Mouse (Mus musculus): ENCODE results near the gene Asb2. TPM values are rescaled to one million over a fixed set of nuclear protein-coding genes. Genes with fewer than 3 reads are reported as not detected.

Asb2 gene
- total and polyA plus RNA-seq, 3 experiments = 0.05 TPM; not detected in 2

- Histone ChIP-seq H3K9me3 (replicated peaks) (no peaks in the 10 kb centered on the region), H3K4me1 (ENCODE audit: insufficient read depth, low read depth, low read length) (peaks cover 31% of the 10 kb centered on the region), H3K27me3 (ENCODE audit: insufficient read depth, low read length) (peaks cover 73% of the 10 kb centered on the region), H3K36me3 (replicated peaks) (no peaks in the 10 kb centered on the region), H3K4me3 (ENCODE audit: low read depth, low read length) (no peak overlapping the region)
- no peak for DNase-seq (ENCODE audit: low spot score)
- ATAC-seq (ENCODE audit: extremely low read depth, insufficient number of reproducible peaks, low FRiP score, poor library complexity, severe bottlenecking) = no peak
- TF ChIP-seq GATA2 (IDR thresholded peaks at IDR 0.05; ENCODE audit: borderline replicate concordance, low read depth, low read length) (no peak), TAL1 (conservative IDR thresholded peaks at IDR 0.05; ENCODE audit: low read depth, low read length) (no peak), POLR2AphosphoS5 (IDR thresholded peaks at IDR 0.05; ENCODE audit: insufficient replicate concordance, low read depth, low read length) (no peak), GATA1 (IDR thresholded peaks at IDR 0.05; ENCODE audit: borderline replicate concordance, low read length) (no peak), CTCF (IDR thresholded peaks at IDR 0.05; ENCODE audit: low read depth, low read length) (no peak)
Observed at GRCm38 (mm10) chr12:103367171-103367570, 11.4 kb upstream of the Asb2 start.

GRCm38 (mm10) chr12:103362336-103362735 is 6.5 kb upstream of the Asb2 start:
- ATAC-seq (ENCODE audit: extremely low read depth, insufficient number of reproducible peaks, low FRiP score, poor library complexity, severe bottlenecking) (no peak), DNase-seq (ENCODE audit: low spot score) (no peak)
- Histone ChIP-seq H3K9me3 (replicated peaks) (no peaks in the 10 kb centered on the region), H3K27me3 (ENCODE audit: insufficient read depth, low read length) (peaks cover 49% of the 10 kb centered on the region), H3K36me3 (replicated peaks) (no peaks in the 10 kb centered on the region), H3K4me3 (ENCODE audit: low read depth, low read length) (no peak overlapping the region), H3K4me1 (ENCODE audit: insufficient read depth, low read depth, low read length) (no peaks in the 10 kb centered on the region)
- no peak for TF ChIP-seq TAL1 (conservative IDR thresholded peaks at IDR 0.05; ENCODE audit: low read depth, low read length)

GRCm38 (mm10) chr12:103361539-103362307 is 5.9 kb upstream of the Asb2 start:
- Histone ChIP-seq H3K9me3 (replicated peaks) (no peaks in the 10 kb centered on the region), H3K4me3 (ENCODE audit: low read depth, low read length) (no peak overlapping the region), H3K27me3 (ENCODE audit: insufficient read depth, low read length) (peaks cover 42% of the 10 kb centered on the region), H3K36me3 (replicated peaks) (no peaks in the 10 kb centered on the region), H3K4me1 (ENCODE audit: insufficient read depth, low read depth, low read length) (no peaks in the 10 kb centered on the region)
- no peak for DNase-seq (ENCODE audit: low spot score)
- ATAC-seq (ENCODE audit: extremely low read depth, insufficient number of reproducible peaks, low FRiP score, poor library complexity, severe bottlenecking) = no peak
- TF ChIP-seq TAL1 (conservative IDR thresholded peaks at IDR 0.05; ENCODE audit: low read depth, low read length) (no peak), GATA2 (IDR thresholded peaks at IDR 0.05; ENCODE audit: borderline replicate concordance, low read depth, low read length) (no peak)

GRCm38 (mm10) chr12:103360812-103361211 is 5.0 kb upstream of the Asb2 start:
- no peak for TF ChIP-seq GATA1 (IDR thresholded peaks at IDR 0.05; ENCODE audit: borderline replicate concordance, low read length)
- TF ChIP-seq GATA2 (IDR thresholded peaks at IDR 0.05; ENCODE audit: borderline replicate concordance, low read depth, low read length) = no peak
- TF ChIP-seq CTCF (IDR thresholded peaks at IDR 0.05; ENCODE audit: low read depth, low read length) = no peak
- TF ChIP-seq POLR2AphosphoS5 (IDR thresholded peaks at IDR 0.05; ENCODE audit: insufficient replicate concordance, low read depth, low read length) = no peak
- TF ChIP-seq TAL1 (conservative IDR thresholded peaks at IDR 0.05; ENCODE audit: low read depth, low read length) = no peak
- DNase-seq (ENCODE audit: low spot score) (no peak), ATAC-seq (ENCODE audit: extremely low read depth, insufficient number of reproducible peaks, low FRiP score, poor library complexity, severe bottlenecking) (no peak)
- no peak overlapping the region for H3K4me3 ChIP-seq (ENCODE audit: low read depth, low read length)
- no peaks in the 10 kb centered on the region for H3K4me1 ChIP-seq (ENCODE audit: insufficient read depth, low read depth, low read length)
- no peaks in the 10 kb centered on the region for H3K9me3 ChIP-seq (replicated peaks)
- H3K27me3 ChIP-seq (ENCODE audit: insufficient read depth, low read length) = peaks cover 33% of the 10 kb centered on the region
- H3K36me3 ChIP-seq (replicated peaks) = no peaks in the 10 kb centered on the region

- no peaks in the 10 kb centered on the region for H3K9me3 ChIP-seq (replicated peaks)
- H3K36me3 ChIP-seq (replicated peaks) = no peaks in the 10 kb centered on the region
- no peak for DNase-seq (ENCODE audit: low spot score)
- H3K4me1 ChIP-seq (ENCODE audit: insufficient read depth, low read depth, low read length) = no peaks in the 10 kb centered on the region
- no peak for TF ChIP-seq TAL1 (conservative IDR thresholded peaks at IDR 0.05; ENCODE audit: low read depth, low read length)
- no peak for TF ChIP-seq CTCF (IDR thresholded peaks at IDR 0.05; ENCODE audit: low read depth, low read length)
- TF ChIP-seq GATA1 (IDR thresholded peaks at IDR 0.05; ENCODE audit: borderline replicate concordance, low read length) = no peak
- no peak for TF ChIP-seq GATA2 (IDR thresholded peaks at IDR 0.05; ENCODE audit: borderline replicate concordance, low read depth, low read length)
- no peak for TF ChIP-seq POLR2AphosphoS5 (IDR thresholded peaks at IDR 0.05; ENCODE audit: insufficient replicate concordance, low read depth, low read length)
- no peak overlapping the region for H3K4me3 ChIP-seq (ENCODE audit: low read depth, low read length)
- ATAC-seq (ENCODE audit: extremely low read depth, insufficient number of reproducible peaks, low FRiP score, poor library complexity, severe bottlenecking) = no peak
- H3K27me3 ChIP-seq (ENCODE audit: insufficient read depth, low read length) = peaks cover 23% of the 10 kb centered on the region; the same call in 1 of the 2 replicates
Observed at GRCm38 (mm10) chr12:103358951-103359801, 3.4 kb upstream of the Asb2 start.

- ATAC-seq (ENCODE audit: extremely low read depth, insufficient number of reproducible peaks, low FRiP score, poor library complexity, severe bottlenecking) (no peak), DNase-seq (ENCODE audit: low spot score) (no peak)
- Histone ChIP-seq H3K27me3 (ENCODE audit: insufficient read depth, low read length) (peaks cover 19% of the 10 kb centered on the region; the same call in 1 of the 2 replicates), H3K4me1 (ENCODE audit: insufficient read depth, low read depth, low read length) (no peaks in the 10 kb centered on the region), H3K4me3 (ENCODE audit: low read depth, low read length) (no peak overlapping the region), H3K36me3 (replicated peaks) (no peaks in the 10 kb centered on the region), H3K9me3 (replicated peaks) (no peaks in the 10 kb centered on the region)
- no peak for TF ChIP-seq POLR2AphosphoS5 (IDR thresholded peaks at IDR 0.05; ENCODE audit: insufficient replicate concordance, low read depth, low read length)
- TF ChIP-seq GATA2 (IDR thresholded peaks at IDR 0.05; ENCODE audit: borderline replicate concordance, low read depth, low read length) = no peak
- TF ChIP-seq GATA1 (IDR thresholded peaks at IDR 0.05; ENCODE audit: borderline replicate concordance, low read length) = no peak
- TF ChIP-seq CTCF (IDR thresholded peaks at IDR 0.05; ENCODE audit: low read depth, low read length) = no peak
- TF ChIP-seq TAL1 (conservative IDR thresholded peaks at IDR 0.05; ENCODE audit: low read depth, low read length) = no peak
Observed at GRCm38 (mm10) chr12:103358216-103358615, 2.4 kb upstream of the Asb2 start.

Measured in G1E (cell line).